Mouse (Mus musculus): Measurements from ENCODE around the gene Olfr313.
"Not testable (repeated sequence)": the region's sequence is repeated elsewhere in the genome, so short reads cannot be mapped to it uniquely, and the experiment has no call there.

The Olfr313 gene

DNA sequence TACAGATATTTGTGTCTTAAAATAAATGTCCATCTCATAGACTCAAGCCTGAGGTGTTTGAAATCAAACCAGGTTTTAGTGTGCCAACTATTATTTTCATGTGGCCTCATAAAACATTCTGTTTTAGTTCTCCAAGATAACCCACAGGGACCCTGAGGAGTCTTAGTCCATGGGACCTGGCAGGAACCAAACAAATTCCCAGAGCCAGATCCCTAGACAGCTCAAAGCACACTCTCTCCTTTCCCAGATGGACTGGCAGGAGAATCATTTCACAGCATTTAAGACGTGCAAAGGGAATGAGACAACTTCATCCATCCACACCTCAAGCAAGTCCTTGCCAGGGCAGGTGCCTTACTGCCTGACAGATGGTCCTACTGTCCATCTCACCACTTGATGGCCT is at the start of gene Olfr313:
Gene Olfr313 (plus strand): TSS at position 301 of the 400 bp plus-strand sequence.
- not testable (repeated sequence) for DNase-seq (ENCODE audit: low spot score)

- no peak for DNase-seq (ENCODE audit: low spot score)
Measured at GRCm38 (mm10) chr11:58772888-58773287, 41.9 kb upstream of the Olfr313 start, which contains the start of gene Olfr315. Gene Olfr315, plus strand, starts transcription at chr11:58773188.

DNA sequence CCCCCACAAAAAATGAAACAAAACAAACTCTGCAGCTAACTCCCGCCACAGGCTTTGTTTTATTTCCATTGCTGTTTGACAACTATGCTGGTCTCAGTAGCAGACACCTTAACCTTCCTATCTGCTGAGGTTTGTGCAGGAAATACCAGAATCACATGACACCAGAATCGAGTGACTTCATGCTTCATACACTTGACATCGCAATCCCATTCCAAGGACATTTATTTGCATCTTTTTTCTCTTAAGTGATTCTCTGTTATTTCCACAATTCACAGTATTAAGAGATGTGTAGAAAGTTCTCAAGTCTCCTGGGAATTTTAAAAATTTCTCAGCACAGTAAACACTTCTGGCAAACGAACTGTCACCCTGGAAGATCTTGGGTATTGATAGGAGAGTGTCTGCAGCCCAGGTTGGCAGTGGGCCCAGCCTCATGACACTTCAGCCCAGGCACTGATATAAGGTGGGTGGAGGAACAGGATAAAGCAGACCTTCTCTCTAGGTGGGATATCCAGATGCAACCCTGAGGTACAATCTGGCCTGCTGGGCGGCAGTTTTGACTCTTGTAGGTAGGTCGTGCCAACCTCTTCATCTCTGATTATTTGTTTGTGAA is 32.2 kb upstream of the Olfr313 start, which contains the start of gene Olfr314:
Gene Olfr314 (plus strand): TSS at position 473 of the 610 bp plus-strand sequence.
- DNase-seq (ENCODE audit: low spot score), result no peak

GRCm38 (mm10) chr11:58784182-58784581 is 30.6 kb upstream of the Olfr313 start:
- DNase-seq (ENCODE audit: low spot score), result no peak

DNA sequence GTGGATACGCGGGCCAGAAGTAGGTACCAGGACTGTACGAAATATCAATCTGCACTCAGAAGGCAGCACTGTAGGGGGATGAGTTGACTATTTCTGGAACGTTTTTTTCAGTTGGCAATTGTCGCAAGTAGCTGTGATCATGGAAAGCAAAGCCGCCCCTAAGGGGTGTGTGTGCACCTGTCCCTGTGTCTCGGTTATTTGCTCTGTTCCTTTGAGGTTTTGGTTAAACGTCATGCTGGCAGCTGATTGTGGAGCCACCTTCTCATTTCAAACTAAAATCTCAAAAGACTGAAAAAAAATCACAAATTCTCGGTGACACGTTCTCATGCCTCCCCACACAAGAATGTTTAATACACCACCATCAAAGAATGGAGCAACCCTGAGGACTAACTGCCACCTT is 27.1 kb upstream of the Olfr313 start:
- no peak for DNase-seq (ENCODE audit: low spot score)

GRCm38 (mm10) chr11:58788346-58788745 is 26.5 kb upstream of the Olfr313 start:
- DNase-seq (ENCODE audit: low spot score), result no peak

DNA sequence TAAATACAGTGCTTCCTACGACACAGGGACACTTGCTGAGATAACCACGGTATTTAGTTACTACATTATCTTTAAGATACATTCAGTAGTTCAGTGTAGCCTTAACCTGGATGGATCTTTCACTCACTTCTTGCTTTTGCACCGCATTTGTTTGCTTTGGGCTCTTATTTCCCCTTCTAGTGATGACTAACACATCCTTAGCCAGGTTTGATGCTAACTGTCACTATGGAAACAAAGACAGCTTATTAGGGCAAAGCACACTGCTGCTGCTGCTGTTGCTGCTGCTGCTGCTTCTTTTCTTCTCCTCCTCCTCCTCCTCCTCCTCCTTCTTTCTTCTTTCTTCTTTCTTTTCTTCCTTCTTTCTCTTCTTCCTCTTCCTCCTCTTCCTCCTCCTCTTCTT is 25.3 kb upstream of the Olfr313 start:
- no peak for DNase-seq (ENCODE audit: low spot score)

GRCm38 (mm10) chr11:58790053-58790452 is 24.7 kb upstream of the Olfr313 start:
- DNase-seq (ENCODE audit: low spot score), result no peak

DNA sequence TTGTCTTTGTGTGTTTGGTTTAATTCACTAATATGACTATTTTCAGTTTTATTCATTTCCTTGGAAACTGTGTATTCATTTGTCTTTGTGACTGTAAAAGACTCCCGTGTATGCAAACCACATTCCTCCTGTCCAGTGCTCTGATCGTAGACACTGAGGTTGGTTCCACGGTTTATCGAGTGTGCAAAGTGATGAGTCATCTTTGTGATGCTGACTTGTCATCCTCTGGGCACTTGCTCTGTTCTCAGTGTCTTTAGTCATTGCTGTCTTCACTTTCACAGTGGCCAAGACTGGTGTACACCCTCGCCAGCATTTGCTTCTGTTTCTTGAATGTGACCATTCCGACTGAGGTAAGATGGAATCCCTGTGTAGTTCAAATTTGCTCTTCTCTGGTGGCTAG is 24.2 kb upstream of the Olfr313 start:
- no peak for DNase-seq (ENCODE audit: low spot score)

DNA sequence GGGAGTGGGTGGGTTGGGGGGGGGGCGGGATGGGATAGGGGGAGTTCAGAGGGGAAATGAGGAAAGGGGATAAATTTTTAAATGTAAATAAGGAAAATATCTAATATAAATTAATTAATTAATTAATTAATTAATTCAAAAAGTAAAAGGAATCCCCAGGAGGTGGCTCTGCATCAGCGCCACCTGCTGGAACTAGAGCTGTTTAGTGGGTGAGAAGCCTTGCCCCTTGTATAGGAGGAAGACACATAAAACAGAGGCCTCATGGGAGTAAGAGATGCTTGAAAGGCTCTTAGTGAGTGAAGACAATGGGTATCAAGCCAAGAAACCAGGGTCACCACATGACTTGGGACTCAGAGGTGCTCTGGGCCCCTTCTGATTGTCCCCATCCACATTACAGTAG is 18.9 kb upstream of the Olfr313 start:
- no peak for DNase-seq (ENCODE audit: low spot score)

DNA sequence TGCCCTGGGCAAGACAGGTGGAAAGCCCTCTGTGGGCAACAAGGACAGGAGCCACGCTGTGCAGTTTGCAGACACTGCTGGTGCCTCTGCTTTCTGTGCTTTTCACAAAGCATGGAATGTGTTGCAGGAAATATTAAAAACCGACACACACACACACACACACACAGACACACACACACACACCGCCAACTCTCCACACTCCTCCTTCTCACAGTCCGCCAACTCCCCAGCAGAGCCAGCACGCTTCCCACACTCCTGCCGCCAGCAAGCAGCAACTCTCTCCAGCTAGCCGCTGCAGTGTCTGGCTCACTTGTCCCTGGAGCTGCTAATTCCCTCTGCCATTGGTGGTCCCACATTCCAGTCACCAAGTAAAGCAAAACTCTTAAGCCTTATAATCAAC is 17.9 kb upstream of the Olfr313 start:
- no peak for DNase-seq (ENCODE audit: low spot score)

DNA sequence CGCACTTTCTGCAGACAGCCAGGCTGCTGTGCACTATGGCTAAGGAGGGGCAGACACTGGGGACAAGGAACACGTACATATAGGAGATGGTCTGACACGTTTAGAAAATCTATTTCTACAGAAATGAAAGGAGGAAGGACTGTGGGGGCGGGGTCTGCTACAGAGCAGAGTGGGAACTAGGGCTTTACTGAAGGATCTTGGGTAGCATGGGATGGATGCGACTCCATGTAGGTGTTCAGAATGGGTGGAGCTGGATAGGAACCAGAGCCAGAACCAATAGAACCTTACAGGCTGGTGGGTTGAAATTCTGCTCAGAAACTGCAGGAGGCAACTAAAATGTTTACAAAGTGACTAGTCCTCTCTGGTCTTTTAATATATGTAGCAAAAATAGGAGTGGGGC is 15.1 kb upstream of the Olfr313 start:
- DNase-seq (ENCODE audit: low spot score), result no peak

GRCm38 (mm10) chr11:58801558-58802228 is 13.1 kb upstream of the Olfr313 start, which contains the start of gene Fam183b:
Gene Fam183b, minus strand, starts transcription at chr11:58801960.
- DNase-seq (ENCODE audit: low spot score), result no peak

DNA sequence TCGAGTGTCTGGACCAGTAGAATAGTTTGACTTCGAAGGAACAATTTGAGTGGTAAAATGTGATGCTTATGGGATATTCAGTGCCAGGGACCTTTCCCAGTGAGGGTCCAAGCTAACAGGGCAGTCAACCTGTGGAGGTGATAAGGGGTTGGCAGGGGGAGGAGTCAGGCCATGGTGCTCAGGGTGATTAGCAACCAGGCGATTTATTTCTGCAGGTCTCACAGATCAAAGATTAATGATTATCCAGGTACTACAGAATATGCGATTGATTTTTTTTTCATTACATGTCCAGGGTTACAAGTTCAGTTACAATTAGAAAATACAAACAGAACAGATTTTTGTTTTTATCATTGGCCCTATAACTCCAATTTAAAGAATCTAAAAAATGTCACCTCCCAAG is 10.9 kb upstream of the Olfr313 start:
- no peak for DNase-seq (ENCODE audit: low spot score)

GRCm38 (mm10) chr11:58804393-58804792 is 10.4 kb upstream of the Olfr313 start:
- no peak for DNase-seq (ENCODE audit: low spot score)

- DNase-seq (ENCODE audit: low spot score), result no peak
Measured at GRCm38 (mm10) chr11:58812001-58812400, 2.8 kb upstream of the Olfr313 start.

- no peak for DNase-seq (ENCODE audit: low spot score)
Measured at GRCm38 (mm10) chr11:58815676-58816075, 876 bp downstream of the Olfr313 start.

DNA sequence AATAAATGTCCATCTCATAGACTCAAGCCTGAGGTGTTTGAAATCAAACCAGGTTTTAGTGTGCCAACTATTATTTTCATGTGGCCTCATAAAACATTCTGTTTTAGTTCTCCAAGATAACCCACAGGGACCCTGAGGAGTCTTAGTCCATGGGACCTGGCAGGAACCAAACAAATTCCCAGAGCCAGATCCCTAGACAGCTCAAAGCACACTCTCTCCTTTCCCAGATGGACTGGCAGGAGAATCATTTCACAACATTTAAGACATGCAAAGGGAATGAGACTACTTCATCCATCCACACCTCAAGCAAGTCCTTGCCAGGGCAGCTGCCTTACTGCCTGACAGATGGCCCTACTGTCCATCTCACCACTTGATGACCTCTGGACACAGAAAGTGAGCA is 14.1 kb downstream of the Olfr313 start, which contains the start of gene Olfr312:
Gene Olfr312 (plus strand): TSS at position 301 of the 400 bp plus-strand sequence.
- not testable (repeated sequence) for DNase-seq (ENCODE audit: low spot score)

GRCm38 (mm10) chr11:58829764-58830163 is 15.0 kb downstream of the Olfr313 start:
- no peak for DNase-seq (ENCODE audit: low spot score)

DNA sequence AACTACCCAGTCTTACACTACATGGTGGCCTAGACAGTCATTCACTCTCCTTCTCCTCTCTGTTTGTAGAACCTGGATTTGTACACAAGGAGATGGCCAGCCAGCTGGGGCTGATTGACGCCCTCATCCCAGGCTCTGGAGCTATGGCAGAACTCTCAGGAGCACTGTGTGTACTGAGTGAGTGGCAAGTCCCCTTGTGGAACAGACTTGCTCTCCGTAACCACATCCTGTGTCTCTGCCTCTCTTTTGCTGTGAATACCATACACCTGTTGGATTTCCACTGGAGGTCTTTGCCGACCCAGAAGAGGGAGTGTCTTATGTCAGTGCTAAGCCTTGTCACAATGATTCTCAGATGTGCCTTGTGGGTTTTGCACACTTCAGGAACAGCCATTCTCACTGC is 17.7 kb downstream of the Olfr313 start:
- not testable (repeated sequence) for DNase-seq (ENCODE audit: low spot score)

DNA sequence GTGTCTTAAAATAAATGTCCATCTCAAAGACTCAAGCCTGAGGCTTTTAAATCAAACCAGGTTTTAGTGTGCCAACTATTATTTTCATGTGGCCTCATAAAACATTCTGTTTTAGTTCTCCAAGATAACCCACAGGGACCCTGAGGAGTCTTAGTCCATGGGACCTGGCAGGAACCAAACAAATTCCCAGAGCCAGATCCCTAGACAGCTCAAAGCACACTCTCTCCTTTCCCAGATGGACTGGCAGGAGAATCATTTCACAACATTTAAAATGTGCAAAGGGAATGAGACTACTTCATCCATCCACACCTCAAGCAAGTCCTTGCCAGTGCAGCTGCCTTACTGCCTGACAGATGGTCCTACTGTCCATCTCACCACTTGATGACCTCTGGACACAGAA is 24.2 kb downstream of the Olfr313 start, which contains the start of gene Olfr311:
Gene Olfr311 (plus strand): TSS at position 301 of the 400 bp plus-strand sequence.
- not testable (repeated sequence) for DNase-seq (ENCODE audit: low spot score)

GRCm38 (mm10) chr11:58846919-58847461 is 32.2 kb downstream of the Olfr313 start, which contains the start of gene Gm12258:
Gene Gm12258, plus strand, starts transcription at chr11:58847158.
- peak; percentile 100 for DNase-seq (ENCODE audit: low spot score)

- DNase-seq (ENCODE audit: low spot score), result no peak
Measured at GRCm38 (mm10) chr11:58847636-58848035, 32.8 kb downstream of the Olfr313 start.

All from c-Kit-positive CD71-positive TER-119-positive erythroid progenitor cells, embryonic 14.5 days (primary cell).